Mouse (Mus musculus) E14TG2a.4 (cell line): ENCODE measurements around the gene Tecta.

Source experiments
- H3K27me3 ChIP-seq: 2 replicates; pipeline ENCODE4 v1.6.1; 2014; ENCODE audit warnings: low read length, control low read depth; ENCODE audit not compliant: insufficient read depth
- H3K36me3 ChIP-seq: 2 replicates; pipeline ENCODE4 v1.6.1; 2014; ENCODE audit warnings: low read length, control low read depth; ENCODE audit not compliant: insufficient read depth
- H3K4me1 ChIP-seq: replicated peaks from 2 replicates; pipeline ENCODE4 v1.6.1; 2014; ENCODE audit warnings: low read depth, low read length, control low read depth
- H3K4me3 ChIP-seq: replicated peaks from 2 replicates; pipeline ENCODE4 v1.5.1; 2014; ENCODE audit warnings: mild to moderate bottlenecking, low read length
- H3K9me3 ChIP-seq: 2 replicates; pipeline ENCODE4 v1.6.1; 2014; ENCODE audit warnings: low read length, control low read depth
- CTCF ChIP-seq: conservative IDR thresholded peaks from 2 replicates; pipeline ENCODE4 v1.5.1; 2014; ENCODE audit warnings: low read length
- NANOG ChIP-seq: IDR thresholded peaks from 2 replicates; pipeline ENCODE4 v1.6.1; 2014; ENCODE audit warnings: borderline replicate concordance, low read length, mixed read lengths
- POU5F1 ChIP-seq: IDR thresholded peaks from 2 replicates; pipeline ENCODE4 v1.6.1; 2014; ENCODE audit warnings: low read length, borderline replicate concordance

The Tecta gene

DNA sequence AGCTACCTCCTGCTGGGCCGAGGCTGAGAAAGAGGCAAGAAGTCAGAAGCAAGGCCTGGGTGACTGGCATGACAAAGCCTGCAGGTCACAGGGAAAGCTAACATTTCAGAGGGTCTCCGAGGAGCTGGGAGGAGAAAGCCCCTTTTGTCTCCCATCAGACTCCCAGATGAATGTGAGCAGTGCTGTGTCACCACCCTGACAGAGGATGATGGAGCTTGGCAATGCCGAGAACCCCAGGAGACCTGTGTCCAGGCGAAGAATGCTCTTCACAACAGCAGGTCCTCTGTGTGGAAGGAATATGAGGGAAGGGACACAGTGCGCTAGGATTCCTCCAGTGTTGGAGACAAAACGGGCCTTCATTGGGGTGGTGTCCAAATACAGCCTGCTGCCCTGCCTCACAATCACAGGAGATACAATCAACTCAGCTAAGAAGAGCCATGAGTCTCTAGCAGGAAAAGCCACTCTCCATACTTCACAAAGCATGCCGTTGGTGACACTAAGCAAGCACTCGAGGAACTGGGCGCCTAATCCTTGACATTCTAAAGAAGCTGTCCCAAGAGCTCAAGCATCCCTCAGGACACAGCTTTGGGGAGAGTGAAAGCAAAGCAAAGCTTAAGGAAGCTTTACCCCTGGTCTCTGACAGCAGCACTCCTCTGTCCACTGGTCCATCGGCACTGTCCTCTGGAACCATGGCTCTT is 27.1 kb upstream of the Tecta start:
- H3K4me1 ChIP-seq, result peaks cover 28% of the 10 kb centered on the region
- no peaks in the 10 kb centered on the region for H3K9me3 ChIP-seq
- no peak overlapping the region for H3K4me3 ChIP-seq
- no peaks in the 10 kb centered on the region for H3K27me3 ChIP-seq
- H3K36me3 ChIP-seq, result peaks cover 89% of the 10 kb centered on the region
- TF ChIP-seq CTCF, result no peak
- no peak for TF ChIP-seq POU5F1
- no peak for TF ChIP-seq NANOG

DNA sequence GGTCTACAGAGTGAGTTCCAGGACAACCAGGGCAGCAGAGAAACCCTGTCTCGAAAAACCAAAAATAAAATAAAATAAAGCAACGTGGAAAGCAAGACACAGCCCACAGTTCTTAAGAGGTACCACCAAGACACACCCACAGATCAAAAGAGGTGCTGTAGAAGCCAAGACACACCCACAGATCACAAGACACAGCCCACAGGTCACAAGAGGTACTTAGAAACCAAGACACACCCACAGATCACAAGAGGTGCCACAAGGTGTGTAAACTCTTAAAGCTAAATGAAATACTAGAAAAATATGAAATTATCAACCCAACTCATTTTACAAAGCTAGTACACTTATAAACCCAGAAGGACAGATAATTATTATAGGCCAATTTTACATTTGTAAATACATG is 23.9 kb upstream of the Tecta start:
- Histone ChIP-seq H3K9me3 (no peaks in the 10 kb centered on the region), H3K4me1 (peaks cover 50% of the 10 kb centered on the region), H3K27me3 (no peaks in the 10 kb centered on the region), H3K36me3 (peaks cover 82% of the 10 kb centered on the region), H3K4me3 (no peak overlapping the region)
- TF ChIP-seq CTCF (no peak), POU5F1 (no peak), NANOG (no peak)

GRCm38 (mm10) chr9:42419687-42420086 is 20.0 kb upstream of the Tecta start:
- Histone ChIP-seq H3K4me3 (no peak overlapping the region), H3K27me3 (no peaks in the 10 kb centered on the region), H3K4me1 (peaks cover 68% of the 10 kb centered on the region), H3K9me3 (no peaks in the 10 kb centered on the region), H3K36me3 (peaks cover 77% of the 10 kb centered on the region)
- no peak for TF ChIP-seq POU5F1
- TF ChIP-seq NANOG, result no peak
- TF ChIP-seq CTCF, result no peak

- no peak overlapping the region for H3K4me3 ChIP-seq
- peaks cover 79% of the 10 kb centered on the region for H3K36me3 ChIP-seq
- no peak for TF ChIP-seq CTCF
- no peak for TF ChIP-seq NANOG
- TF ChIP-seq POU5F1, result no peak
- H3K4me1 ChIP-seq, result peaks cover 70% of the 10 kb centered on the region
- H3K9me3 ChIP-seq, result no peaks in the 10 kb centered on the region
- no peaks in the 10 kb centered on the region for H3K27me3 ChIP-seq
Observed at GRCm38 (mm10) chr9:42418786-42419185, 19.1 kb upstream of the Tecta start.

DNA sequence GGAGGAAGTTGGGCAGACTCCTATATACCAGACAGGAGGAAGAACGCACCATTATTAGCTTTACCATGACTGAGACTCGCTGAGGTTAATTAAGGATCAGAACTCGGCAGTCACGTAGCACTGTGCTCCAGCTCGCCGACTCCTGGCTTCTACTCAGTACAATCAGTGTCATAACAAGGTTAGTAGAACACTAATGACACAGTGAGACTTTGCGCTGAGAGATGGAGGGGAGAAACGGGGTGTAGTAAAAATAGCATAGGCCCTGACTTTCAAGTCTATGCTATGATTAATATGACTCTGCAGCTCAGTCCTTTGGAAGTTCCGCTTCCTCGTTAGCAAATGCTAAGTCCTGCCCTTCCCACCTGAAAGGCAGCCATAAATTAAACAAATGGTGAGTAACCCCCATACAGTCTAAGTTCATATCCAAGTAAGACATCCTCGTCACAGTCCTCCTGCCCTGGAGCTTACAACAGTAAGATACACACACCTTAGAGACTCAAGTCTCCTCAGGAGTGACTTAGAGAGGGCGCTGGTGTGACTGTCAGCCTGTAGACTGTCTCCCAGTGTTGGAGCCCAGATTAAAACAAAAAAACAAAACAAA is 17.7 kb upstream of the Tecta start:
- Histone ChIP-seq H3K4me3 (no peak overlapping the region), H3K9me3 (no peaks in the 10 kb centered on the region), H3K27me3 (no peaks in the 10 kb centered on the region), H3K36me3 (peaks cover 85% of the 10 kb centered on the region), H3K4me1 (peaks cover 73% of the 10 kb centered on the region)
- TF ChIP-seq CTCF, result no peak
- TF ChIP-seq POU5F1, result no peak

GRCm38 (mm10) chr9:42415184-42415583 is 15.5 kb upstream of the Tecta start:
- peaks cover 64% of the 10 kb centered on the region for H3K36me3 ChIP-seq
- TF ChIP-seq POU5F1 (no peak), NANOG (no peak), CTCF (no peak)
- no peak overlapping the region for H3K4me3 ChIP-seq
- no peaks in the 10 kb centered on the region for H3K27me3 ChIP-seq
- no peaks in the 10 kb centered on the region for H3K9me3 ChIP-seq
- H3K4me1 ChIP-seq, result peaks cover 63% of the 10 kb centered on the region

DNA sequence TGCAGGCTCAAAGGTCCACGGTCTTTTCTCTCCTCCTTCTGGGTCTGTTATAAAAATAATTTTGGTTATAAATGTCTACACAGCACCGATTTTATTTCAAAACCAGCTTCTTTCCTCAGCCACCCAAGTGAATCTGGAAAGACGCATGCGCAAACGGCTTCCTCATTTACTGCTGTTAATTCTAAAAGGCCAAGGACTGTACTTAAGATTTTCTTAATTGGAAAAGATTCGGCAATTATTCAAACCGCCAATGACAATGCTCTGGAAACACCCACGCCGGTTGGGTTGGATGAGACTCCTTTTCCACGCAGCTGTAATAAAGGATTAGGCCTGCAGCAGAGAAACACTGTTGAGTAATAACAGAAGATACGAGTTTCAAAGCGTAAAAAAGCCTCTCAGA is 13.6 kb upstream of the Tecta start:
- H3K9me3 ChIP-seq, result no peaks in the 10 kb centered on the region
- peaks cover 52% of the 10 kb centered on the region for H3K36me3 ChIP-seq
- H3K4me1 ChIP-seq, result peaks cover 51% of the 10 kb centered on the region

DNA sequence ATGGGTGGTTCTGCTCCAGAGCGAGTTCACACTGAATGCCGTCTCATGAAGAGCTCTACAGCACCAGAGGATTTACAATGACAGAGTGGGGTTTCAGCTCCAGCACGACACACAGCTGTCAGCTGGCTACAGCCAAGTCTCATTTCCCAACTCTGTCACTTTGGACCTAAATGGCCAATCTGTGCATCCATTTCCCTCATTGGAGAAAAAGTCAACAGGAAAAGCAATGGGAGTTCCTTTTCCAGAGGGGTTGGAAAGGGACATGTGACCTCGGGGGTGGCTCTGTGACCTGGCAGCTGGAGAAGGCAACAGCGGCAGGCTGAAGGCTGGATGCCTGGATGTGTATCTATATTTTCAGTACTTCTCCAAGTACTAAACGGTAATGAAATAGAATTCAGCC is 11.6 kb upstream of the Tecta start:
- TF ChIP-seq POU5F1 (no peak), NANOG (no peak)
- H3K36me3 ChIP-seq, result peaks cover 39% of the 10 kb centered on the region
- peaks cover 36% of the 10 kb centered on the region for H3K4me1 ChIP-seq
- 0 out of 2 replicates have a peak, but pooled peaks cover 3% of the 10 kb centered on the region for H3K27me3 ChIP-seq
- no peaks in the 10 kb centered on the region for H3K9me3 ChIP-seq
- no peak overlapping the region for H3K4me3 ChIP-seq

More for the DNA sequence above, 13.6 kb upstream of the Tecta start:
- TF ChIP-seq CTCF (no peak), POU5F1 (no peak), NANOG (no peak)
- H3K27me3 ChIP-seq, result no peaks in the 10 kb centered on the region
- no peak overlapping the region for H3K4me3 ChIP-seq
